Mouse (Mus musculus) heart, embryonic 11.5 days (tissue): ENCODE measurements around the gene Mtx1. TPM values are rescaled to one million over a fixed set of nuclear protein-coding genes. Genes with fewer than 3 reads are reported as not detected.

Source experiments
- ATAC-seq: fragments of 200-750 bp; cut with Nextera tagmentation; replicated peaks from 2 replicates; pipeline ENCODE4 v1.8.0; 2017; ENCODE audit warnings: moderate library complexity; ENCODE audit not compliant: insufficient number of reproducible peaks, low FRiP score, low TSS enrichment
- H3K27ac ChIP-seq: fragments of 300-500 bp; sonication (generic); 2 replicates; pipeline ENCODE4 v1.5.1; 2014; ENCODE audit warnings: mild to moderate bottlenecking, low read depth, low read length
- H3K27me3 ChIP-seq: fragments of 300-500 bp; sonication (generic); 2 replicates; pipeline ENCODE4 v1.6.1; 2014; ENCODE audit warnings: mild to moderate bottlenecking, low read length, mixed read lengths; ENCODE audit not compliant: control insufficient read depth, insufficient read depth
- H3K36me3 ChIP-seq: fragments of 300-500 bp; sonication (generic); 2 replicates; pipeline ENCODE4 v1.6.1; 2014; ENCODE audit warnings: mild to moderate bottlenecking, low read length, moderate library complexity, mixed read lengths; ENCODE audit not compliant: control insufficient read depth, insufficient read depth
- H3K4me1 ChIP-seq: fragments of 300-500 bp; sonication (generic); 2 replicates; pipeline ENCODE4 v1.6.1; 2014; ENCODE audit warnings: low read length; ENCODE audit not compliant: control insufficient read depth, insufficient read depth
- H3K4me2 ChIP-seq: fragments of 300-500 bp; sonication (generic); 2 replicates; pipeline ENCODE4 v1.6.1; 2014; ENCODE audit warnings: mild to moderate bottlenecking, moderate library complexity
- H3K4me3 ChIP-seq: fragments of 300-500 bp; sonication (generic); 2 replicates; pipeline ENCODE4 v1.5.1; 2014; ENCODE audit warnings: low read depth, low read length
- H3K9ac ChIP-seq: fragments of 300-500 bp; sonication (generic); 2 replicates; pipeline ENCODE4 v1.6.1; 2014; ENCODE audit warnings: mild to moderate bottlenecking, low read depth, low read length, moderate library complexity
- H3K9me3 ChIP-seq: fragments of 300-500 bp; sonication (generic); replicated peaks from 2 replicates; pipeline ENCODE4 v1.6.1; 2016; ENCODE audit warnings: low read length; ENCODE audit not compliant: control insufficient read depth
- WGBS: fragments of 180-500 bp; shearing (Covaris S2); extraction: QIAGEN DNeasy Blood & Tissue Kit; methylation state at CpG from one replicate; pipeline ENCODE4 v1.1.7; 2014; ENCODE audit not compliant: insufficient replicate concordance; 5-methylcytosine and 5-hydroxymethylcytosine counted together
- polyA plus RNA-seq: library from polyadenylated mRNA; unstranded; fragments of >200 nt; fragmentation: Nextera tagmentation; extraction: Ambion mirVana; gene quantifications from 2 replicates; pipeline ENCODE4 v1.2.1, GENCODE M21; 2014

Gene Mtx1
- polyA plus RNA-seq, 1 experiment from 2014 or later: 144 TPM

- Histone ChIP-seq H3K4me3 (peak overlapping the region; percentile 49), H3K27me3 (peaks cover 37% of the 10 kb centered on the region), H3K4me2 (peak overlapping the region; percentile 73), H3K9me3 (no peaks in the 10 kb centered on the region), H3K36me3 (no peaks in the 10 kb centered on the region), H3K4me1 (peaks cover 9% of the 10 kb centered on the region; the same call in 1 of the 2 replicates), H3K9ac (peak overlapping the region; percentile 58; the same call in 1 of the 2 replicates), H3K27ac (0 out of 2 replicates have a peak overlapping the region, but pooled peaks have one; percentile 22)
- WGBS: 4% methylated on average over 40 of the region's 41 CpGs
- peak; percentile 65 for ATAC-seq
These were observed 655 bp upstream of the Mtx1 start for GRCm38 (mm10) chr3:89227307-89228179.

GRCm38 (mm10) chr3:89226361-89226760 lies 527 bp downstream of the Mtx1 start:
- peak overlapping the region; percentile 73 for H3K4me2 ChIP-seq
- H3K4me1 ChIP-seq: peaks cover 9% of the 10 kb centered on the region; the same call in 1 of the 2 replicates
- H3K27me3 ChIP-seq: peaks cover 37% of the 10 kb centered on the region
- WGBS: 46% methylated on average over 11 of the region's 11 CpGs
- H3K9ac ChIP-seq: no peak overlapping the region
- H3K36me3 ChIP-seq: no peaks in the 10 kb centered on the region
- 0 out of 2 replicates have a peak overlapping the region, but pooled peaks have one; percentile 2 for H3K27ac ChIP-seq
- H3K4me3 ChIP-seq: peak overlapping the region; percentile 49; the same call in 1 of the 2 replicates
- H3K9me3 ChIP-seq: no peaks in the 10 kb centered on the region
- ATAC-seq: no peak

GRCm38 (mm10) chr3:89225918-89226317 lies 970 bp downstream of the Mtx1 start:
- Histone ChIP-seq H3K36me3 (no peaks in the 10 kb centered on the region), H3K4me1 (peaks cover 9% of the 10 kb centered on the region; the same call in 1 of the 2 replicates), H3K4me2 (no peak overlapping the region; the same call in 1 of the 2 replicates), H3K9me3 (no peaks in the 10 kb centered on the region), H3K27ac (0 out of 2 replicates have a peak overlapping the region, but pooled peaks have one; percentile 2), H3K27me3 (peaks cover 35% of the 10 kb centered on the region), H3K4me3 (0 out of 2 replicates have a peak overlapping the region, but pooled peaks have one; percentile 49), H3K9ac (no peak overlapping the region)
- 45% methylated on average over 4 of the region's 4 CpGs for WGBS
- no peak for ATAC-seq

- H3K4me1 ChIP-seq: peaks cover 9% of the 10 kb centered on the region; the same call in 1 of the 2 replicates
- H3K27me3 ChIP-seq: peaks cover 30% of the 10 kb centered on the region
- WGBS: 60% methylated on average over 12 of the region's 12 CpGs
- no peak overlapping the region for H3K4me3 ChIP-seq
- H3K36me3 ChIP-seq: no peaks in the 10 kb centered on the region
- no peaks in the 10 kb centered on the region for H3K9me3 ChIP-seq
- no peak for ATAC-seq
- H3K9ac ChIP-seq: no peak overlapping the region
- no peak overlapping the region for H3K4me2 ChIP-seq
- H3K27ac ChIP-seq: no peak overlapping the region
These were observed 1.5 kb downstream of the Mtx1 start for GRCm38 (mm10) chr3:89225321-89225815.

GRCm38 (mm10) chr3:89224796-89225195 lies 2.1 kb downstream of the Mtx1 start:
- Histone ChIP-seq H3K4me3 (no peak overlapping the region), H3K27me3 (peaks cover 25% of the 10 kb centered on the region), H3K9ac (no peak overlapping the region), H3K36me3 (no peaks in the 10 kb centered on the region), H3K27ac (no peak overlapping the region), H3K4me1 (peaks cover 9% of the 10 kb centered on the region; the same call in 1 of the 2 replicates), H3K4me2 (no peak overlapping the region), H3K9me3 (no peaks in the 10 kb centered on the region)
- 73% methylated on average over 11 of the region's 11 CpGs for WGBS
- ATAC-seq: no peak

GRCm38 (mm10) chr3:89221167-89221566 lies 5.7 kb downstream of the Mtx1 start:
- Histone ChIP-seq H3K36me3 (no peaks in the 10 kb centered on the region), H3K4me3 (no peak overlapping the region), H3K9ac (no peak overlapping the region), H3K4me2 (no peak overlapping the region), H3K27me3 (peaks cover 13% of the 10 kb centered on the region), H3K27ac (no peak overlapping the region), H3K9me3 (no peaks in the 10 kb centered on the region), H3K4me1 (0 out of 2 replicates have a peak, but pooled peaks cover 4% of the 10 kb centered on the region)
- no peak for ATAC-seq
- 78% methylated on average over 5 of the region's 5 CpGs for WGBS

- H3K36me3 ChIP-seq: no peaks in the 10 kb centered on the region
- H3K9ac ChIP-seq: no peak overlapping the region
- H3K27ac ChIP-seq: no peak overlapping the region
- no peaks in the 10 kb centered on the region for H3K9me3 ChIP-seq
- 25% methylated on average over 8 of the region's 8 CpGs for WGBS
- H3K27me3 ChIP-seq: no peaks in the 10 kb centered on the region
- no peak overlapping the region for H3K4me2 ChIP-seq
- peaks cover 19% of the 10 kb centered on the region for H3K4me1 ChIP-seq
- ATAC-seq: no peak
- H3K4me3 ChIP-seq: no peak overlapping the region
These were observed 7.3 kb downstream of the Mtx1 start for GRCm38 (mm10) chr3:89219546-89219945.

- no peak overlapping the region for H3K4me3 ChIP-seq
- H3K4me1 ChIP-seq: peaks cover 20% of the 10 kb centered on the region
- no peaks in the 10 kb centered on the region for H3K27me3 ChIP-seq
- ATAC-seq: no peak
- no peak overlapping the region for H3K4me2 ChIP-seq
- WGBS: 79% methylated on average over 1 of the region's 1 CpGs
- H3K36me3 ChIP-seq: no peaks in the 10 kb centered on the region
- no peak overlapping the region for H3K9ac ChIP-seq
- H3K9me3 ChIP-seq: no peaks in the 10 kb centered on the region
- no peak overlapping the region for H3K27ac ChIP-seq
These were observed 8.6 kb downstream of the Mtx1 start for GRCm38 (mm10) chr3:89218271-89218670.
